Mouse (Mus musculus) midbrain, embryonic 15.5 days (tissue): ENCODE results near the gene Chrdl1. TPM values are rescaled to one million over a fixed set of nuclear protein-coding genes. Genes with fewer than 3 reads are reported as not detected.

Experiments used
- ATAC-seq: fragments of 200-750 bp; cut with Nextera tagmentation; replicated peaks from 2 replicates; pipeline ENCODE4 v1.8.0; 2017; ENCODE audit warnings: moderate TSS enrichment
- H3K27ac ChIP-seq: fragments of 300-500 bp; sonication (generic); 2 replicates; pipeline ENCODE4 v1.5.1; 2015; ENCODE audit warnings: mild to moderate bottlenecking, inconsistent platforms
- H3K27me3 ChIP-seq: fragments of 300-500 bp; sonication (generic); replicated peaks from 2 replicates; pipeline ENCODE4 v1.6.1; 2015; ENCODE audit warnings: inconsistent platforms
- H3K36me3 ChIP-seq: fragments of 300-500 bp; sonication (generic); replicated peaks from 2 replicates; pipeline ENCODE4 v1.6.1; 2015; ENCODE audit warnings: inconsistent platforms
- H3K4me1 ChIP-seq: fragments of 300-500 bp; sonication (generic); 2 replicates; pipeline ENCODE4 v1.6.1; 2015; ENCODE audit warnings: inconsistent platforms
- H3K4me2 ChIP-seq: fragments of 300-500 bp; sonication (generic); 2 replicates; pipeline ENCODE4 v1.6.1; 2015; ENCODE audit warnings: inconsistent platforms, mild to moderate bottlenecking, moderate library complexity
- H3K4me3 ChIP-seq: fragments of 300-500 bp; sonication (generic); 2 replicates; pipeline ENCODE4 v1.5.1; 2015; ENCODE audit warnings: mild to moderate bottlenecking, inconsistent platforms
- H3K9ac ChIP-seq: fragments of 300-500 bp; sonication (generic); 2 replicates; pipeline ENCODE4 v1.6.1; 2015; ENCODE audit warnings: mild to moderate bottlenecking, inconsistent platforms
- H3K9me3 ChIP-seq: fragments of 300-500 bp; sonication (generic); 2 replicates; pipeline ENCODE4 v1.6.1; 2016; ENCODE audit warnings: inconsistent platforms
- WGBS: fragments of 180-500 bp; shearing (Covaris S2); methylation state at CpG from one replicate; pipeline ENCODE4 v1.1.7; 2015; ENCODE audit warnings: mixed read lengths; 5-methylcytosine and 5-hydroxymethylcytosine counted together
- polyA plus RNA-seq: library from polyadenylated mRNA; unstranded; fragments of >200 nt; fragmentation: Nextera tagmentation; extraction: Ambion mirVana; gene quantifications from 2 replicates; pipeline ENCODE4 v1.2.1, GENCODE M21; 2015

Gene Chrdl1
- polyA plus RNA-seq, 1 experiment from 2014 or later, result 4.0 TPM

DNA sequence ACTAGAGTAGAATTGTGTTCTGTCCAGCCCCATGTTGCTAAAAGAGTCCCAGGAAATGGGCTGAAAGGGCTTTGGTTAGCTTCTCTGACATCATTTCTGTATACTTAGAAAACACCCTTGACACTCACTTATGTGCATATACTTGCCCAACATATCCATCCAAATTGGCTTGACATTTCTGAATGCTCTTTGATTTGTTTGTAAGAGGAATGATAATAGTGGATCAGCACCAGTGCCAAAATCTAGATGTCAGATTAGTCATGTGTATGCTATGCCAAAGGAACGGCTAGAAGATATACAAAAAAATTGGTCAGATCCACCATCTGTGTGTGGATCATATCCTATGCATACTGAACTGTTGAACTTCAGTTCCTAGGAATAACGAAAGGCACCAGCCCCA is 99.3 kb downstream of the Chrdl1 start:
- Histone ChIP-seq H3K9ac (no peak overlapping the region), H3K27ac (no peak overlapping the region), H3K4me2 (no peak overlapping the region), H3K36me3 (no peaks in the 10 kb centered on the region), H3K27me3 (no peaks in the 10 kb centered on the region), H3K4me3 (no peak overlapping the region), H3K9me3 (no peaks in the 10 kb centered on the region), H3K4me1 (no peaks in the 10 kb centered on the region)
- 90% methylated on average over 2 of the region's 2 CpGs for WGBS
- no peak for ATAC-seq

GRCm38 (mm10) chrX:143275202-143275601 is 118.9 kb downstream of the Chrdl1 start:
- H3K4me3 ChIP-seq, result no peak overlapping the region
- no peak overlapping the region for H3K27ac ChIP-seq
- no peak overlapping the region for H3K4me2 ChIP-seq
- 52% methylated on average over 5 of the region's 5 CpGs for WGBS
- H3K4me1 ChIP-seq, result no peaks in the 10 kb centered on the region
- H3K27me3 ChIP-seq, result peaks cover 3% of the 10 kb centered on the region; the same call in 1 of the 2 replicates
- no peaks in the 10 kb centered on the region for H3K9me3 ChIP-seq
- no peaks in the 10 kb centered on the region for H3K36me3 ChIP-seq
- no peak for ATAC-seq
- no peak overlapping the region for H3K9ac ChIP-seq

GRCm38 (mm10) chrX:143250709-143251108 is 143.4 kb downstream of the Chrdl1 start:
- Histone ChIP-seq H3K27ac (no peak overlapping the region), H3K36me3 (no peaks in the 10 kb centered on the region), H3K9me3 (no peaks in the 10 kb centered on the region), H3K4me2 (no peak overlapping the region), H3K4me1 (no peaks in the 10 kb centered on the region), H3K4me3 (no peak overlapping the region), H3K9ac (no peak overlapping the region), H3K27me3 (no peaks in the 10 kb centered on the region)
- ATAC-seq, result no peak

Other genes starting within 250 kb of the Chrdl1 start
- gene Pak3, start 124.3 kb upstream of the Chrdl1 start, polyA plus RNA-seq, result 237 and 255 TPM in 2 replicates